10 mouse cellular contexts compared by ENCODE assay signal in genomic region chr2:138215561-138215960, GRCm38 (mm10). TPM values are rescaled to one million over a fixed set of nuclear protein-coding genes. Genes with fewer than 3 reads are reported as not detected.
DNase-seq lines count a peak whose midpoint lies in the region; ATAC-seq lines count a peak whose summit lies in the region.
"Had no signal": no experiment of that assay in that cellular context is flagged by ENCODE, and none has a peak within 500 bp of the region (broad histone marks: within the 10 kb centered on the region; RNA-seq: fewer than 3 reads in every experiment).

No protein-coding gene starts in this region.

- H3K27me3 ChIP-seq in embryonic facial prominence, embryonic 13.5 days, result no peaks in the 10 kb centered on the region
- H3K27me3 ChIP-seq: megakaryocyte, embryonic 14.5 days had no signal

- H3K27ac ChIP-seq in embryonic facial prominence, embryonic 13.5 days, result peak overlapping the region; percentile 51; the same call in 1 of the 2 replicates

- no peaks in the 10 kb centered on the region for H3K9me3 ChIP-seq in embryonic facial prominence, embryonic 13.5 days
- H3K9me3 ChIP-seq: megakaryocyte, embryonic 14.5 days had no signal

- H3K4me1 ChIP-seq in embryonic facial prominence, embryonic 13.5 days, result peaks cover 6% of the 10 kb centered on the region; the same call in 1 of the 2 replicates
- H3K4me1 ChIP-seq: megakaryocyte, embryonic 14.5 days had no signal

- H3K9ac ChIP-seq in embryonic facial prominence, embryonic 13.5 days, result no peak overlapping the region

- intact Hi-C loops in heart, postnatal 25 days (cut with DNase I), result loop anchor here (1.0 kb wide), 1 partner anchor 65 kb away; no protein-coding TSS in a partner anchor

- H3K4me2 ChIP-seq in embryonic facial prominence, embryonic 13.5 days, result no peak overlapping the region

- no peak overlapping the region for H3K4me3 ChIP-seq in embryonic facial prominence, embryonic 13.5 days
- H3K4me3 ChIP-seq: erythroblast, embryonic 14.5 days; megakaryocyte, embryonic 14.5 days had no signal

- peak; percentile 5 for DNase-seq in retina, postnatal 1 day
- DNase-seq in retina, embryonic 14.5 days (ENCODE audit: low spot score), result no peak
- DNase-seq in heart, postnatal 25 days (ENCODE audit: low spot score), result peak; percentile 54
- DNase-seq in layer of hippocampus, adult 9-11 months, result peak; percentile 67
- peak; percentile 81 for DNase-seq in lung, postnatal 36 days
- no peak for DNase-seq in urinary bladder, adult 2 months (ENCODE audit: low spot score)
- DNase-seq in thymus, postnatal 25 days, result no peak

- 25% methylated on average over 2 of the region's 2 CpGs for WGBS in embryonic facial prominence, embryonic 13.5 days

- H3K36me3 ChIP-seq in embryonic facial prominence, embryonic 13.5 days, result no peaks in the 10 kb centered on the region

- no peak for ATAC-seq in embryonic facial prominence, embryonic 13.5 days (ENCODE audit: insufficient number of reproducible peaks, insufficient read depth, low FRiP score, low TSS enrichment, low read depth)

RNA-seq across cellular contexts. Expression of gene Btbd3, which starts 40.8 kb away (rescaled TPM):
- polyA plus RNA-seq in embryonic facial prominence, embryonic 13.5 days (2015; fragmentation: Nextera tagmentation; extraction: Ambion mirVana), result 25.8 and 30.2 TPM in 2 replicates
- 10 to 100 TPM; 16.2 to 18.6 TPM for total RNA-seq in heart, postnatal 25 days (2021)
- 23.1 and 24.3 TPM in 2 replicates for polyA plus RNA-seq in urinary bladder, adult 2 months (2012; rRNA removed)
- polyA plus RNA-seq: erythroblast, embryonic 14.5 days had no signal

Comparison
In these comparisons a context has a peak if more than half of its experiments do, and no peak if none do; other contexts are left out.
1. DNase-seq: peak in retina, postnatal 1 day (single experiment), heart, postnatal 25 days (single experiment), layer of hippocampus, adult 9-11 months (single experiment) and lung, postnatal 36 days (single experiment); none in retina, embryonic 14.5 days (single experiment), urinary bladder, adult 2 months (single experiment) and thymus, postnatal 25 days (single experiment).